Mouse (Mus musculus): ENCODE results near the gene Coq2. TPM values are rescaled to one million over a fixed set of nuclear protein-coding genes. Genes with fewer than 3 reads are reported as not detected.

Coq2 gene
- polyA plus RNA-seq, 1 experiment from 2014 or later: 67.9 TPM

GRCm38 (mm10) chr5:100622509-100623163, 52.3 kb downstream of the Coq2 start:
- H3K9me3 ChIP-seq (ENCODE audit: control insufficient read depth, low read depth, low read length): no peaks in the 10 kb centered on the region
- no peaks in the 10 kb centered on the region for H3K27me3 ChIP-seq (ENCODE audit: control insufficient read depth, insufficient read depth, low read length)
- ATAC-seq (ENCODE audit: insufficient number of reproducible peaks, insufficient read depth, low FRiP score, low read depth): no peak
- no peak overlapping the region for H3K4me3 ChIP-seq (ENCODE audit: low read depth, low read length)
- 87% methylated on average over 12 of the region's 12 CpGs for WGBS
- no peak overlapping the region for H3K9ac ChIP-seq (replicated peaks; ENCODE audit: low read depth, low read length)
- H3K36me3 ChIP-seq (ENCODE audit: control insufficient read depth, insufficient read depth, low read length): no peaks in the 10 kb centered on the region
- no peak overlapping the region for H3K4me2 ChIP-seq (replicated peaks; ENCODE audit: low read depth, low read length)
- no peak overlapping the region for H3K27ac ChIP-seq (ENCODE audit: low read length)
- no peaks in the 10 kb centered on the region for H3K4me1 ChIP-seq (ENCODE audit: control insufficient read depth, insufficient read depth, low read length)

- no peak overlapping the region for H3K9ac ChIP-seq (replicated peaks; ENCODE audit: low read depth, low read length)
- H3K36me3 ChIP-seq (ENCODE audit: control insufficient read depth, insufficient read depth, low read length): no peaks in the 10 kb centered on the region
- H3K4me3 ChIP-seq (ENCODE audit: low read depth, low read length): no peak overlapping the region
- no peaks in the 10 kb centered on the region for H3K27me3 ChIP-seq (ENCODE audit: control insufficient read depth, insufficient read depth, low read length)
- no peak overlapping the region for H3K4me2 ChIP-seq (replicated peaks; ENCODE audit: low read depth, low read length)
- no peak overlapping the region for H3K27ac ChIP-seq (ENCODE audit: low read length)
- no peak for ATAC-seq (ENCODE audit: insufficient number of reproducible peaks, insufficient read depth, low FRiP score, low read depth)
- no peaks in the 10 kb centered on the region for H3K4me1 ChIP-seq (ENCODE audit: control insufficient read depth, insufficient read depth, low read length)
- 47% methylated on average over 8 of the region's 8 CpGs for WGBS
- H3K9me3 ChIP-seq (ENCODE audit: control insufficient read depth, low read depth, low read length): no peaks in the 10 kb centered on the region
These were observed 52.9 kb downstream of the Coq2 start for GRCm38 (mm10) chr5:100621876-100622508.

GRCm38 (mm10) chr5:100620952-100621351, 54.0 kb downstream of the Coq2 start:
- Histone ChIP-seq H3K4me2 (replicated peaks; ENCODE audit: low read depth, low read length) (no peak overlapping the region), H3K36me3 (ENCODE audit: control insufficient read depth, insufficient read depth, low read length) (no peaks in the 10 kb centered on the region), H3K27ac (ENCODE audit: low read length) (no peak overlapping the region), H3K9me3 (ENCODE audit: control insufficient read depth, low read depth, low read length) (no peaks in the 10 kb centered on the region), H3K27me3 (ENCODE audit: control insufficient read depth, insufficient read depth, low read length) (no peaks in the 10 kb centered on the region), H3K9ac (replicated peaks; ENCODE audit: low read depth, low read length) (no peak overlapping the region), H3K4me1 (ENCODE audit: control insufficient read depth, insufficient read depth, low read length) (no peaks in the 10 kb centered on the region), H3K4me3 (ENCODE audit: low read depth, low read length) (no peak overlapping the region)
- WGBS: 75% methylated on average over 9 of the region's 9 CpGs
- no peak for ATAC-seq (ENCODE audit: insufficient number of reproducible peaks, insufficient read depth, low FRiP score, low read depth)

- Histone ChIP-seq H3K27me3 (ENCODE audit: control insufficient read depth, insufficient read depth, low read length) (no peaks in the 10 kb centered on the region), H3K4me3 (ENCODE audit: low read depth, low read length) (no peak overlapping the region), H3K9ac (replicated peaks; ENCODE audit: low read depth, low read length) (no peak overlapping the region), H3K4me2 (replicated peaks; ENCODE audit: low read depth, low read length) (no peak overlapping the region), H3K9me3 (ENCODE audit: control insufficient read depth, low read depth, low read length) (no peaks in the 10 kb centered on the region), H3K36me3 (ENCODE audit: control insufficient read depth, insufficient read depth, low read length) (no peaks in the 10 kb centered on the region), H3K4me1 (ENCODE audit: control insufficient read depth, insufficient read depth, low read length) (no peaks in the 10 kb centered on the region), H3K27ac (ENCODE audit: low read length) (no peak overlapping the region)
- 92% methylated on average over 15 of the region's 15 CpGs for WGBS
- ATAC-seq (ENCODE audit: insufficient number of reproducible peaks, insufficient read depth, low FRiP score, low read depth): no peak
These were observed 55.2 kb downstream of the Coq2 start for GRCm38 (mm10) chr5:100619586-100620275.

GRCm38 (mm10) chr5:100613896-100614768, 60.8 kb downstream of the Coq2 start:
- Histone ChIP-seq H3K4me1 (ENCODE audit: control insufficient read depth, insufficient read depth, low read length) (no peaks in the 10 kb centered on the region), H3K4me2 (replicated peaks; ENCODE audit: low read depth, low read length) (no peak overlapping the region), H3K9ac (replicated peaks; ENCODE audit: low read depth, low read length) (no peak overlapping the region), H3K9me3 (ENCODE audit: control insufficient read depth, low read depth, low read length) (no peaks in the 10 kb centered on the region), H3K36me3 (ENCODE audit: control insufficient read depth, insufficient read depth, low read length) (no peaks in the 10 kb centered on the region), H3K27ac (ENCODE audit: low read length) (no peak overlapping the region), H3K27me3 (ENCODE audit: control insufficient read depth, insufficient read depth, low read length) (no peaks in the 10 kb centered on the region), H3K4me3 (ENCODE audit: low read depth, low read length) (no peak overlapping the region)
- ATAC-seq (ENCODE audit: insufficient number of reproducible peaks, insufficient read depth, low FRiP score, low read depth): no peak
- 85% methylated on average over 17 of the region's 17 CpGs for WGBS

- ATAC-seq (ENCODE audit: insufficient number of reproducible peaks, insufficient read depth, low FRiP score, low read depth): no peak
- Histone ChIP-seq H3K4me1 (ENCODE audit: control insufficient read depth, insufficient read depth, low read length) (peaks cover 10% of the 10 kb centered on the region; the same call in 1 of the 2 replicates), H3K27me3 (ENCODE audit: control insufficient read depth, insufficient read depth, low read length) (no peaks in the 10 kb centered on the region), H3K4me2 (replicated peaks; ENCODE audit: low read depth, low read length) (no peak overlapping the region), H3K36me3 (ENCODE audit: control insufficient read depth, insufficient read depth, low read length) (no peaks in the 10 kb centered on the region), H3K27ac (ENCODE audit: low read length) (peak overlapping the region; percentile 87), H3K4me3 (ENCODE audit: low read depth, low read length) (no peak overlapping the region), H3K9me3 (ENCODE audit: control insufficient read depth, low read depth, low read length) (no peaks in the 10 kb centered on the region), H3K9ac (replicated peaks; ENCODE audit: low read depth, low read length) (no peak overlapping the region)
- WGBS: 85% methylated on average over 9 of the region's 9 CpGs
These were observed 67.1 kb downstream of the Coq2 start for GRCm38 (mm10) chr5:100607868-100608267.

GRCm38 (mm10) chr5:100607090-100607762, 67.7 kb downstream of the Coq2 start:
- Histone ChIP-seq H3K27me3 (ENCODE audit: control insufficient read depth, insufficient read depth, low read length) (no peaks in the 10 kb centered on the region), H3K9me3 (ENCODE audit: control insufficient read depth, low read depth, low read length) (no peaks in the 10 kb centered on the region), H3K4me1 (ENCODE audit: control insufficient read depth, insufficient read depth, low read length) (peaks cover 10% of the 10 kb centered on the region; the same call in 1 of the 2 replicates), H3K27ac (ENCODE audit: low read length) (peak overlapping the region; percentile 87), H3K36me3 (ENCODE audit: control insufficient read depth, insufficient read depth, low read length) (no peaks in the 10 kb centered on the region), H3K9ac (replicated peaks; ENCODE audit: low read depth, low read length) (no peak overlapping the region), H3K4me2 (replicated peaks; ENCODE audit: low read depth, low read length) (no peak overlapping the region), H3K4me3 (ENCODE audit: low read depth, low read length) (no peak overlapping the region)
- WGBS: 46% methylated on average over 4 of the region's 4 CpGs
- peak; percentile 59; the same call in 1 of the 2 replicates for ATAC-seq (ENCODE audit: insufficient number of reproducible peaks, insufficient read depth, low FRiP score, low read depth)

Measured in stomach, embryonic 14.5 days (tissue).